Mouse (Mus musculus): ENCODE results near the gene Tc2n. TPM values are rescaled to one million over a fixed set of nuclear protein-coding genes. Genes with fewer than 3 reads are reported as not detected.

Gene Tc2n
- not detected for total RNA-seq (2023)

GRCm38 (mm10) chr12:101718054-101718754 is at the start of gene Tc2n:
Tc2n (minus strand) TSS chr12:101718523.

Other genes starting within 250 kb of the Tc2n start
- gene Fbln5, start 100.5 kb upstream of the Tc2n start, total RNA-seq (2023): 0.89 TPM
- 86.1 TPM for gene Trip11, start 194.7 kb upstream of the Tc2n start, total RNA-seq (2023)
- gene Atxn3, start 239.7 kb upstream of the Tc2n start, total RNA-seq (2023): 16.6 TPM